Mouse (Mus musculus) limb, embryonic 12.5 days (tissue): ENCODE results near the gene Trit1. TPM values are rescaled to one million over a fixed set of nuclear protein-coding genes. Genes with fewer than 3 reads are reported as not detected.
A peak's percentile ranks its signal among the peaks of the same experiment; 100 is the strongest.

Experiments used
- ATAC-seq: fragments of 200-750 bp; cut with Nextera tagmentation; 2 replicates; pipeline ENCODE4 v1.8.0; 2017; ENCODE audit warnings: low read depth, moderate TSS enrichment; ENCODE audit not compliant: insufficient number of reproducible peaks, insufficient read depth, low FRiP score, low TSS enrichment
- H3K27ac ChIP-seq: fragments of 300-500 bp; sonication (generic); 2 replicates; pipeline ENCODE4 v1.5.1; 2016; ENCODE audit warnings: mild to moderate bottlenecking, moderate library complexity
- H3K27me3 ChIP-seq: fragments of 300-500 bp; sonication (generic); 2 replicates; pipeline ENCODE4 v1.6.1; 2016; ENCODE audit warnings: mild to moderate bottlenecking, moderate library complexity
- H3K36me3 ChIP-seq: fragments of 300-500 bp; sonication (generic); 2 replicates; pipeline ENCODE4 v1.6.1; 2016; ENCODE audit warnings: mild to moderate bottlenecking, moderate library complexity
- H3K4me1 ChIP-seq: fragments of 300-500 bp; sonication (generic); replicated peaks from 2 replicates; pipeline ENCODE4 v1.6.1; 2016
- H3K4me2 ChIP-seq: fragments of 300-500 bp; sonication (generic); 2 replicates; pipeline ENCODE4 v1.6.1; 2016; ENCODE audit warnings: mild to moderate bottlenecking, moderate library complexity
- H3K4me3 ChIP-seq: fragments of 300-500 bp; sonication (generic); replicated peaks from 2 replicates; pipeline ENCODE4 v1.5.1; 2016; ENCODE audit warnings: mild to moderate bottlenecking
- H3K9ac ChIP-seq: fragments of 300-500 bp; sonication (generic); replicated peaks from 2 replicates; pipeline ENCODE4 v1.6.1; 2016; ENCODE audit warnings: mild to moderate bottlenecking, moderate library complexity
- H3K9me3 ChIP-seq: fragments of 300-500 bp; sonication (generic); 2 replicates; pipeline ENCODE4 v1.6.1; 2016; ENCODE audit warnings: mild to moderate bottlenecking, moderate library complexity
- WGBS: fragments of 180-500 bp; shearing (Covaris S2); methylation state at CpG from one replicate; pipeline ENCODE4 v1.1.7; 2016; 5-methylcytosine and 5-hydroxymethylcytosine counted together
- polyA plus RNA-seq: library from polyadenylated mRNA; unstranded; fragments of >200 nt; fragmentation: Nextera tagmentation; extraction: Ambion mirVana; gene quantifications from 2 replicates; pipeline ENCODE4 v1.2.1, GENCODE M21; 2016

The Trit1 gene
- polyA plus RNA-seq, 1 experiment from 2014 or later, result 18.3 TPM

GRCm38 (mm10) chr4:123022896-123023295 lies 6.5 kb downstream of the Trit1 start:
- no peaks in the 10 kb centered on the region for H3K9me3 ChIP-seq
- H3K4me2 ChIP-seq, result no peak overlapping the region
- H3K27ac ChIP-seq, result no peak overlapping the region
- no peak overlapping the region for H3K9ac ChIP-seq
- 100% methylated on average over 1 of the region's 1 CpGs for WGBS
- H3K4me3 ChIP-seq, result no peak overlapping the region
- ATAC-seq, result no peak
- H3K27me3 ChIP-seq, result no peaks in the 10 kb centered on the region
- peaks cover 66% of the 10 kb centered on the region for H3K36me3 ChIP-seq
- peaks cover 14% of the 10 kb centered on the region for H3K4me1 ChIP-seq

GRCm38 (mm10) chr4:123025418-123025817 lies 9.0 kb downstream of the Trit1 start:
- no peaks in the 10 kb centered on the region for H3K4me1 ChIP-seq
- no peaks in the 10 kb centered on the region for H3K9me3 ChIP-seq
- peaks cover 71% of the 10 kb centered on the region for H3K36me3 ChIP-seq
- H3K4me2 ChIP-seq, result no peak overlapping the region
- no peak overlapping the region for H3K9ac ChIP-seq
- H3K27me3 ChIP-seq, result no peaks in the 10 kb centered on the region
- ATAC-seq, result no peak
- no peak overlapping the region for H3K4me3 ChIP-seq
- 89% methylated on average over 2 of the region's 2 CpGs for WGBS
- H3K27ac ChIP-seq, result no peak overlapping the region

- no peak for ATAC-seq
- no peaks in the 10 kb centered on the region for H3K4me1 ChIP-seq
- no peaks in the 10 kb centered on the region for H3K9me3 ChIP-seq
- H3K9ac ChIP-seq, result no peak overlapping the region
- H3K27me3 ChIP-seq, result no peaks in the 10 kb centered on the region
- H3K4me2 ChIP-seq, result no peak overlapping the region
- peaks cover 74% of the 10 kb centered on the region for H3K36me3 ChIP-seq
- H3K27ac ChIP-seq, result no peak overlapping the region
- WGBS, result 99% methylated on average over 13 of the region's 13 CpGs
- no peak overlapping the region for H3K4me3 ChIP-seq
Measured at GRCm38 (mm10) chr4:123026161-123026560, 9.8 kb downstream of the Trit1 start.

DNA sequence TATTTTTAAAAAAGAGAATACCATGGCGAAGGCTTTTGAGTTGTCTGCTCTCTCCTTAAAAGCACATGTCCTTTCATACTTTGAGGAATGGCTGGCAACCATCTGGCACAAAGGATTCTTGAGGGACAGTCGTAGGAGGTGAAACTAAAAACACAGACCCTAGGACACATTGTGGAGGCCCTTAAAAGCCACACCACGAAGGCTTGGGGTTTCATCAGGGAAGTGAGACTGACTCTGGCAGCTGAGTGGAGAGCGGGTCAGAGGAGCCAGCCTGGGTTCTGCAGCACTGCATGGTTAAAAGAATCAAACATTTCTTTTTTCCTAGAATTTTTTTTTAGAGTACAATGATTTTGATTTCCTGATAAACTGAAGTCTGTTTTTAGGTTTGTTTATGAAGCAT lies 10.2 kb downstream of the Trit1 start:
- ATAC-seq, result no peak
- peaks cover 74% of the 10 kb centered on the region for H3K36me3 ChIP-seq
- H3K4me1 ChIP-seq, result no peaks in the 10 kb centered on the region
- H3K4me2 ChIP-seq, result no peak overlapping the region
- H3K27me3 ChIP-seq, result no peaks in the 10 kb centered on the region
- 87% methylated on average over 4 of the region's 4 CpGs for WGBS
- H3K9me3 ChIP-seq, result no peaks in the 10 kb centered on the region
- H3K4me3 ChIP-seq, result no peak overlapping the region
- no peak overlapping the region for H3K27ac ChIP-seq
- no peak overlapping the region for H3K9ac ChIP-seq

DNA sequence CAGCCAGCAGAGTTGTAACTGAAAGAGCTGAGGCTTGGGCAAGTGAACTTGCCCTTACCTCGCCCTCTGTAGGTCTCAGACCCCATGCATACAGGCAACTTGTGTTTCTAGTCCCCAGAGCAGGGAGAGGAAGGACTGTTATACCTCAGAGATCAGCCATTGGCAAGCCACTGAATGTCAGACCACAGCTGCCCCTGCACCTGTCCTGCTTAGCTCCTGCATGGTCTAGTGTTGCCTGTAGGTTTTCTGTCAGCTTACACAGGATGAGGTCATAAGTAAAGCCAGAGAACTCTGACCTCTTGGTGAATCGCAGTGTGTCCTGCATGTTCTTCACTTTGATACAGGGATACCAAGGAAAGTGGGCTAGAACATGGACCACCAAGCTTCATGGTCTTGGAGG lies 18.4 kb downstream of the Trit1 start:
- ATAC-seq, result no peak
- peaks cover 51% of the 10 kb centered on the region for H3K36me3 ChIP-seq

GRCm38 (mm10) chr4:123035636-123036035 lies 19.2 kb downstream of the Trit1 start:
- 94% methylated on average over 2 of the region's 2 CpGs for WGBS

More for the DNA sequence above, 18.4 kb downstream of the Trit1 start:
- H3K9ac ChIP-seq, result no peak overlapping the region
- no peak overlapping the region for H3K27ac ChIP-seq
- no peak overlapping the region for H3K4me2 ChIP-seq
- no peaks in the 10 kb centered on the region for H3K4me1 ChIP-seq
- no peaks in the 10 kb centered on the region for H3K27me3 ChIP-seq
- no peaks in the 10 kb centered on the region for H3K9me3 ChIP-seq
- whole genome bisulfite sequencing, result 88% methylated on average over 2 of the region's 2 CpGs
- no peak overlapping the region for H3K4me3 ChIP-seq

DNA sequence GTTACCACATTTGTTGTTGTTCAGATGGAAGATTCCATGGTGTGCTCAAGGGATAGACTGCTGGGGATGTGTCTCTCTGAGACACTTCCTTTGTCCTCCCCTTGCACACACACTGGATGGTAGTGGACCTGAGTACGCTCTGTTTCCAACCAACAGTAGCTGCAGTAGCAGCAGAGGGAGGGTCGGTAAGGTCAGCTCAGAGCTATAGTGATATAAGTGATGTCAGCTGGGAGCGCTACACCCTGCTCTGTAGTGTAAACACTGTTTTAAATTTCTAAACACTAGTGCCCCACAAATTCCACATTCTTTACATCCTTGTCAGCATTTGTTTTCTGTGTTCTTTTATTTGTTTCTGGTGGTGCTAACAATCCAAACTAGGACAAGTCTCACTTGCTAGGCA lies 20.3 kb downstream of the Trit1 start:
- H3K4me2 ChIP-seq, result no peak overlapping the region
- H3K4me3 ChIP-seq, result no peak overlapping the region
- H3K4me1 ChIP-seq, result no peaks in the 10 kb centered on the region
- H3K9me3 ChIP-seq, result no peaks in the 10 kb centered on the region
- WGBS, result 88% methylated on average over 3 of the region's 3 CpGs
- no peak overlapping the region for H3K27ac ChIP-seq
- H3K27me3 ChIP-seq, result no peaks in the 10 kb centered on the region
- H3K9ac ChIP-seq, result no peak overlapping the region
- peaks cover 43% of the 10 kb centered on the region for H3K36me3 ChIP-seq
- no peak for ATAC-seq

More at GRCm38 (mm10) chr4:123035636-123036035, 19.2 kb downstream of the Trit1 start:
- Histone ChIP-seq H3K36me3 (peaks cover 52% of the 10 kb centered on the region), H3K4me1 (no peaks in the 10 kb centered on the region), H3K9me3 (no peaks in the 10 kb centered on the region), H3K4me2 (no peak overlapping the region), H3K9ac (no peak overlapping the region), H3K27me3 (no peaks in the 10 kb centered on the region), H3K27ac (no peak overlapping the region), H3K4me3 (no peak overlapping the region)
- no peak for ATAC-seq

DNA sequence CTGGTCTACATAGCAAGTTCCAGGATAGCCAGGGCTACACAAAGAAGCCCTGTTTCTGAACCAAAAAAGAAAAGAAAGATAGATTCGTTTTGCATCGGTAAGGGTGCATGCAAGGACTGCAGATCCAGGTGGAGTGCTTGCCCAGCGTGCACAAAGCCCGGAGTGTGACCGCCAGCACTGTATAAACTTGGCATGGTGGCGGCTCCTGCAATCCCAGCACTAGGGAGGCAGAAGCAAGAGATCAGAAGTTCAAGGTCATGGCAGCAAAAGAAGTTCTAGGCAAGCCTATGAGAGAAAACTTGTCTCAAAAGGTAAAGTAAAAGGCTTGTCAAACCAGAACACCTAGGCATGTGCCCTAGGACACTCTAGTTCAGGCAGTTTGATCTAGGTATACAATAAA lies 24.7 kb downstream of the Trit1 start:
- no peak overlapping the region for H3K9ac ChIP-seq
- no peaks in the 10 kb centered on the region for H3K27me3 ChIP-seq
- no peak for ATAC-seq
- H3K4me2 ChIP-seq, result no peak overlapping the region
- 94% methylated on average over 6 of the region's 6 CpGs for WGBS
- H3K36me3 ChIP-seq, result peaks cover 63% of the 10 kb centered on the region
- no peak overlapping the region for H3K27ac ChIP-seq
- no peaks in the 10 kb centered on the region for H3K4me1 ChIP-seq
- no peak overlapping the region for H3K4me3 ChIP-seq
- no peaks in the 10 kb centered on the region for H3K9me3 ChIP-seq

- Histone ChIP-seq H3K36me3 (peaks cover 80% of the 10 kb centered on the region), H3K9me3 (no peaks in the 10 kb centered on the region), H3K4me2 (no peak overlapping the region), H3K9ac (no peak overlapping the region), H3K4me1 (no peaks in the 10 kb centered on the region), H3K4me3 (no peak overlapping the region), H3K27me3 (no peaks in the 10 kb centered on the region), H3K27ac (no peak overlapping the region)
- WGBS, result 82% methylated on average over 1 of the region's 1 CpGs
- ATAC-seq, result no peak
Measured at GRCm38 (mm10) chr4:123043858-123044257, 27.5 kb downstream of the Trit1 start.

DNA sequence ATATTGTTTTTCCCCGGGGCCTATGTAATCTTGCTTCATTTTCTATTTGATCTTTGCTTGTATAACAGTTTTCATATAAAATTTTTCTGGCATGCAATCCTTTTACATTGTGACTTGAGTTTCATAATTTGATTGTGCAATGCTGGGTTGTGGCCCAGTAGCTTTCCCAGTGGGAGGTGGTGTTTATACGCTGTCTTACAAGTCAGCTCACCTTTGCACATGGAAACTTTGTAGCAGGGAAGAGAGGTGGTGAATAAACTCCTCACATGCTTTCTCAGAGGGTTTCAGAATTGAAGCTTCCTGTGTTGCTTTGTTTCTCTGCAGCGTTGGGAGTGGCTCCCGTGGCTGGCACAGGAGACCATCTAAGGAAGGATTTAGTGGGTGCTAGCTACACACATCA lies 28.4 kb downstream of the Trit1 start:
- H3K36me3 ChIP-seq, result peaks cover 80% of the 10 kb centered on the region
- ATAC-seq, result no peak
- H3K27ac ChIP-seq, result no peak overlapping the region
- WGBS, result 91% methylated on average over 4 of the region's 4 CpGs
- H3K27me3 ChIP-seq, result no peaks in the 10 kb centered on the region
- H3K4me3 ChIP-seq, result no peak overlapping the region
- H3K4me1 ChIP-seq, result peaks cover 4% of the 10 kb centered on the region
- H3K9me3 ChIP-seq, result no peaks in the 10 kb centered on the region
- no peak overlapping the region for H3K4me2 ChIP-seq
- no peak overlapping the region for H3K9ac ChIP-seq

- Histone ChIP-seq H3K9me3 (no peaks in the 10 kb centered on the region), H3K36me3 (peaks cover 80% of the 10 kb centered on the region), H3K27ac (no peak overlapping the region), H3K4me2 (no peak overlapping the region), H3K9ac (no peak overlapping the region), H3K4me1 (peaks cover 19% of the 10 kb centered on the region), H3K27me3 (no peaks in the 10 kb centered on the region), H3K4me3 (no peak overlapping the region)
- 79% methylated on average over 3 of the region's 3 CpGs for WGBS
- no peak for ATAC-seq
Measured at GRCm38 (mm10) chr4:123046300-123046699, 29.9 kb downstream of the Trit1 start.

- ATAC-seq, result peak; percentile 95
- no peak overlapping the region for H3K9ac ChIP-seq
- no peak overlapping the region for H3K4me3 ChIP-seq
- H3K4me2 ChIP-seq, result no peak overlapping the region
- no peaks in the 10 kb centered on the region for H3K9me3 ChIP-seq
- H3K36me3 ChIP-seq, result peaks cover 86% of the 10 kb centered on the region
- no peaks in the 10 kb centered on the region for H3K27me3 ChIP-seq
- peak overlapping the region; percentile 20; the same call in 1 of the 2 replicates for H3K27ac ChIP-seq
- H3K4me1 ChIP-seq, result peaks cover 21% of the 10 kb centered on the region
- WGBS, result 46% methylated on average over 5 of the region's 5 CpGs
Measured at GRCm38 (mm10) chr4:123050681-123051211, 34.3 kb downstream of the Trit1 start.
